Mouse (Mus musculus) CH12.LX (cell line): ENCODE measurements at regions not wholly inside any gene's neighbourhood (a gene's known extent, or its start where the extent isn't known, plus 50 kb on each side); places are given as distances from the start of the nearest gene placed in this dataset.

ENCODE experiments used
- DNase-seq: peaks from one replicate; pipeline ENCODE4 v3.0.0-alpha.2; 2013; ENCODE audit errors: extremely low read depth
- H3K27ac ChIP-seq: 2 replicates; pipeline ENCODE4 v1.5.1; 2012; ENCODE audit warnings: low read depth, mild to moderate bottlenecking, control low read depth, moderate library complexity; ENCODE audit not compliant: insufficient read depth
- H3K27me3 ChIP-seq: replicated peaks from 2 replicates; pipeline ENCODE3; 2012; ENCODE audit warnings: inconsistent platforms
- H3K36me3 ChIP-seq, 2 experiments: replicated peaks in 1 of 2; 2 replicates each; pipeline versions ENCODE3 to v1.6.1; 2012; ENCODE audit warnings: inconsistent platforms in 1 of 2, low read length in 1 of 2, mild to moderate bottlenecking in 1 of 2, mixed read lengths in 1 of 2, moderate library complexity in 1 of 2; ENCODE audit not compliant: control insufficient read depth in 1 of 2, insufficient read depth in 1 of 2
- H3K4me1 ChIP-seq, 2 experiments: 2 replicates each; pipeline ENCODE4 v1.6.1; 2012; ENCODE audit warnings: inconsistent platforms in 1 of 2, moderate library complexity in 1 of 2; ENCODE audit not compliant: insufficient read depth in 2 of 2, control insufficient read depth in 1 of 2
- H3K4me2 ChIP-seq: 2 replicates; pipeline ENCODE4 v1.6.1; 2012; ENCODE audit warnings: low read depth, mild to moderate bottlenecking, control low read depth; ENCODE audit not compliant: poor library complexity, insufficient read depth, severe bottlenecking
- H3K4me3 ChIP-seq, 3 experiments: fragments of 150-350 bp in 1 of 3; sonication (generic) in 1 of 3; replicated peaks in 1 of 3; 2 replicates each; pipeline versions ENCODE3 to v1.5.1; 2011 to 2012; ENCODE audit warnings: low read depth in 2 of 3, low read length in 2 of 3, mild to moderate bottlenecking in 2 of 3, moderate library complexity in 2 of 3, control low read depth in 1 of 3, improper control_type of control experiment in 1 of 3, inconsistent platforms in 1 of 3, mixed read lengths in 1 of 3; ENCODE audit not compliant: poor library complexity in 1 of 3
- H3K79me2 ChIP-seq: replicated peaks from 2 replicates; pipeline ENCODE4 v1.6.1; 2012; ENCODE audit warnings: mild to moderate bottlenecking, moderate library complexity; ENCODE audit not compliant: control insufficient read depth, poor library complexity, insufficient read depth, severe bottlenecking; ENCODE audit errors: extremely low read depth
- H3K9ac ChIP-seq: 2 replicates; pipeline ENCODE4 v1.6.1; 2012; ENCODE audit warnings: low read depth, mild to moderate bottlenecking, control low read depth, moderate library complexity; ENCODE audit not compliant: insufficient read depth
- H3K9me3 ChIP-seq: replicated peaks from 2 replicates; pipeline ENCODE3; 2012; ENCODE audit warnings: low read length, inconsistent platforms, mixed read lengths
- BHLHE40 ChIP-seq: IDR thresholded peaks from 2 replicates; pipeline ENCODE4 v1.6.1; 2011; ENCODE audit warnings: mild to moderate bottlenecking, low read depth, low read length, improper control_type of control experiment
- CHD1 ChIP-seq: IDR thresholded peaks from 2 replicates; pipeline ENCODE4 v1.6.1; 2012; ENCODE audit warnings: low read depth, low read length, improper control_type of control experiment, inconsistent platforms
- ETS1 ChIP-seq: conservative IDR thresholded peaks from 2 replicates; pipeline ENCODE4 v1.6.1; 2012; ENCODE audit warnings: low read depth, mild to moderate bottlenecking, inconsistent platforms, low read length, improper control_type of control experiment, moderate library complexity
- HCFC1 ChIP-seq: IDR thresholded peaks from 2 replicates; pipeline ENCODE4 v1.6.1; 2012; ENCODE audit warnings: low read depth, mild to moderate bottlenecking, inconsistent platforms, low read length, improper control_type of control experiment
- JUN ChIP-seq: IDR thresholded peaks from 2 replicates; pipeline ENCODE4 v1.6.1; 2011; ENCODE audit warnings: low read depth, mild to moderate bottlenecking, low read length, improper control_type of control experiment, moderate library complexity; ENCODE audit not compliant: insufficient read depth
- JUND ChIP-seq: conservative IDR thresholded peaks from 2 replicates; pipeline ENCODE4 v1.6.1; 2011; ENCODE audit warnings: low read depth, low read length, improper control_type of control experiment
- MAFK ChIP-seq: IDR thresholded peaks from 2 replicates; pipeline ENCODE4 v1.6.1; 2011; ENCODE audit warnings: low read length, improper control_type of control experiment; ENCODE audit not compliant: insufficient replicate concordance
- MEF2A ChIP-seq: IDR thresholded peaks from 2 replicates; pipeline ENCODE4 v1.6.1; 2014; ENCODE audit warnings: low read depth, mild to moderate bottlenecking, inconsistent platforms, low read length, improper control_type of control experiment, borderline replicate concordance
- MXI1 ChIP-seq: IDR thresholded peaks from 2 replicates; pipeline ENCODE4 v1.6.1; 2011; ENCODE audit warnings: mild to moderate bottlenecking, low read depth, low read length, improper control_type of control experiment
- MYC ChIP-seq: IDR thresholded peaks from 2 replicates; pipeline ENCODE4 v1.6.1; 2011; ENCODE audit warnings: low read depth, mild to moderate bottlenecking, improper control_type of control experiment, low read length
- NELFE ChIP-seq: IDR thresholded peaks from 2 replicates; pipeline ENCODE4 v1.6.1; 2011; ENCODE audit warnings: low read depth, low read length, improper control_type of control experiment
- POLR2A ChIP-seq: IDR thresholded peaks from 2 replicates; pipeline ENCODE4 v1.6.1; 2011; ENCODE audit warnings: low read depth, mild to moderate bottlenecking, improper control_type of control experiment, low read length
- POLR2AphosphoS2 ChIP-seq: IDR thresholded peaks from 2 replicates; pipeline ENCODE4 v1.6.1; 2011; ENCODE audit warnings: low read depth, low read length, improper control_type of control experiment
- RAD21 ChIP-seq: IDR thresholded peaks from 2 replicates; pipeline ENCODE4 v1.6.1; 2011; ENCODE audit warnings: low read depth, mild to moderate bottlenecking, low read length, improper control_type of control experiment, moderate library complexity
- SIN3A ChIP-seq: IDR thresholded peaks from 2 replicates; pipeline ENCODE4 v1.6.1; 2012; ENCODE audit warnings: low read length, improper control_type of control experiment, inconsistent platforms
- SMC3 ChIP-seq: IDR thresholded peaks from 2 replicates; pipeline ENCODE4 v1.6.1; 2011; ENCODE audit warnings: low read depth, low read length, improper control_type of control experiment
- TCF12 ChIP-seq: IDR thresholded peaks from 2 replicates; pipeline ENCODE4 v1.6.1; 2014; ENCODE audit warnings: low read depth, mild to moderate bottlenecking, inconsistent platforms, low read length, improper control_type of control experiment
- UBTF ChIP-seq: IDR thresholded peaks from 2 replicates; pipeline ENCODE4 v1.6.1; 2012; ENCODE audit warnings: low read depth, mild to moderate bottlenecking, inconsistent platforms, low read length, improper control_type of control experiment, moderate library complexity
- USF1 ChIP-seq: IDR thresholded peaks from 2 replicates; pipeline ENCODE4 v1.6.1; 2014; ENCODE audit warnings: low read depth, mild to moderate bottlenecking, inconsistent platforms, low read length, improper control_type of control experiment
- ZC3H11A ChIP-seq: IDR thresholded peaks from 2 replicates; pipeline ENCODE4 v1.6.1; 2012; ENCODE audit warnings: low read depth, mild to moderate bottlenecking, inconsistent platforms, low read length, improper control_type of control experiment
- ZMIZ1 ChIP-seq: IDR thresholded peaks from 2 replicates; pipeline ENCODE4 v1.6.1; 2012; ENCODE audit warnings: low read depth, mild to moderate bottlenecking, inconsistent platforms, low read length, improper control_type of control experiment
- ZNF384 ChIP-seq: IDR thresholded peaks from 2 replicates; pipeline ENCODE4 v1.6.1; 2012; ENCODE audit warnings: low read depth, low read length, improper control_type of control experiment, inconsistent platforms
- dilution Hi-C: fragments of 300-500 bp; cut with MboI; formaldehyde crosslinking; loops from 2 replicates; pipeline ENCODE4 v1.14.3; 2020; ENCODE audit warnings: low sequenced_read_pairs; ENCODE audit not compliant: extremely low pct_unique_long_range_greater_than_20kb, extremely low pct_ligation_motif_present
- in situ Hi-C: fragments of 300-500 bp; cut with MboI; formaldehyde crosslinking; loops from 3 replicates; pipeline ENCODE4 v1.14.3; 2019; ENCODE audit warnings: low sequenced_read_pairs, low pct_ligation_motif_present, low pct_unique_long_range_greater_than_20kb, mixed read lengths

- H3K4me2 ChIP-seq, result no peak overlapping the region
- in situ Hi-C loops (no loop called here), dilution Hi-C loops (no loop called here)
- no peak overlapping the region for H3K4me3 ChIP-seq
- H3K27me3 ChIP-seq, result no peaks in the 10 kb centered on the region
- TF ChIP-seq MAFK (no peak), RAD21 (no peak), BHLHE40 (no peak), ETS1 (no peak), ZMIZ1 (no peak), POLR2A (no peak), HCFC1 (no peak), JUN (no peak), NELFE (no peak), CHD1 (no peak), UBTF (no peak), MXI1 (no peak), SIN3A (no peak), POLR2AphosphoS2 (no peak), MYC (no peak), TCF12 (no peak), MEF2A (no peak)
- no peaks in the 10 kb centered on the region for H3K9me3 ChIP-seq
- H3K27ac ChIP-seq, result no peak overlapping the region
- H3K79me2 ChIP-seq, result no peaks in the 10 kb centered on the region
- no peak overlapping the region for H3K9ac ChIP-seq
- no peak for DNase-seq
- no peaks in the 10 kb centered on the region for H3K36me3 ChIP-seq
- no peaks in the 10 kb centered on the region for H3K4me1 ChIP-seq
These were observed 340.1 kb upstream of the Dph6 start for GRCm38 (mm10) chr2:114994691-114995347.

- Histone ChIP-seq H3K36me3 (no peaks in the 10 kb centered on the region), H3K27me3 (no peaks in the 10 kb centered on the region)
- in situ Hi-C loops, result no loop called here
- TF ChIP-seq ZC3H11A (no peak), MXI1 (no peak), USF1 (no peak), NELFE (no peak), SMC3 (no peak), SIN3A (no peak), RAD21 (no peak), HCFC1 (no peak), JUND (no peak), ZNF384 (no peak)
- TF ChIP-seq, all 38 proteins: peak for 0
- Histone ChIP-seq H3K4me2 (no peak overlapping the region), H3K4me3 (no peak overlapping the region), H3K79me2 (no peaks in the 10 kb centered on the region), H3K9me3 (no peaks in the 10 kb centered on the region), H3K9ac (no peak overlapping the region), H3K27ac (no peak overlapping the region), H3K4me1 (peaks cover 0 to 3% of the 10 kb centered on the region in 2 experiments; a peak in 1 of 4 replicates)
- dilution Hi-C loops, result no loop called here
- DNase-seq, result no peak
These were observed 359.2 kb upstream of the Dph6 start for GRCm38 (mm10) chr2:115013916-115014315.
